Mouse (Mus musculus) testis, adult 2 months (tissue): ENCODE measurements around the gene Fgf11. TPM values are rescaled to one million over a fixed set of nuclear protein-coding genes. Genes with fewer than 3 reads are reported as not detected.

Source experiments
- H3K27ac ChIP-seq: fragments of 200-500 bp; 2 replicates; pipeline ENCODE4 v1.5.1; 2012; ENCODE audit warnings: low read depth, low read length; ENCODE audit not compliant: control insufficient read depth, insufficient read depth
- H3K27me3 ChIP-seq: fragments of 200-500 bp; 2 replicates; pipeline ENCODE4 v1.6.1; 2012; ENCODE audit warnings: mild to moderate bottlenecking, low read length, moderate library complexity; ENCODE audit not compliant: control insufficient read depth, insufficient read depth
- H3K36me3 ChIP-seq: fragments of 200-500 bp; 2 replicates; pipeline ENCODE4 v1.6.1; 2012; ENCODE audit warnings: mild to moderate bottlenecking, low read length; ENCODE audit not compliant: control insufficient read depth, insufficient read depth
- H3K4me1 ChIP-seq: fragments of 200-500 bp; 2 replicates; pipeline ENCODE4 v1.6.1; 2012; ENCODE audit warnings: low read length; ENCODE audit not compliant: control insufficient read depth, insufficient read depth
- H3K4me3 ChIP-seq: fragments of 200-500 bp; 2 replicates; pipeline ENCODE4 v1.5.1; 2012; ENCODE audit warnings: low read depth, mild to moderate bottlenecking, low read length, moderate library complexity, mixed read lengths; ENCODE audit not compliant: control insufficient read depth
- CTCF ChIP-seq: fragments of 200-500 bp; IDR thresholded peaks from 2 replicates; pipeline ENCODE4 v1.5.1; 2012; ENCODE audit warnings: low read depth, mild to moderate bottlenecking, inconsistent platforms, low read length, moderate library complexity; ENCODE audit not compliant: control insufficient read depth, insufficient read depth, insufficient replicate concordance
- POLR2A ChIP-seq: fragments of 200-500 bp; IDR thresholded peaks from 2 replicates; pipeline ENCODE4 v1.6.1; 2012; ENCODE audit warnings: low read depth, mild to moderate bottlenecking, inconsistent platforms, low read length, moderate library complexity; ENCODE audit not compliant: control insufficient read depth
- polyA plus RNA-seq: library from polyadenylated mRNA; depleted of rRNA; stranded (reverse); fragments of >200 nt; gene quantifications from 2 replicates; pipeline ENCODE4 v1.2.3, GENCODE M21; 2012

Gene Fgf11
- polyA plus RNA-seq, 1 experiment: 3.2 TPM

DNA sequence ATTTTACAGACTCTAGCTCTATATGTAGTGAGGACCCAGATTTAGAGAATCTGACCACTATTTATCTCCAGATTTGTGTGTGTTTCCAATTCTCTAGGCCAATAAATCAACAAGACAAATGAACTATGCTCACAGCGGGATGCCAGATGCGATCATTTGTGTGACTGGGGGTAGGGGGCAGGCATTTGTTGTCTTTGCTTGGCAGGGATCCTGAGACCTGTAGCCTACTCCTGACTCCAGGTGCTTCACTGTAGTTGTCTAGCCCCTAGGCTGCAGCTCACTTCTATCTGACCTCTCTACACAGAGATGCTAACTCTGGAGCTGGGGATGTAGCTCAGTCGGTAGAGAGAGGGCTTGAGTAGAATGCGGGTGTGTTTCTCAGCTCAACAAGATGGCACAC lies 19.8 kb downstream of the Fgf11 start:
- no peak for TF ChIP-seq CTCF
- no peak for TF ChIP-seq POLR2A

DNA sequence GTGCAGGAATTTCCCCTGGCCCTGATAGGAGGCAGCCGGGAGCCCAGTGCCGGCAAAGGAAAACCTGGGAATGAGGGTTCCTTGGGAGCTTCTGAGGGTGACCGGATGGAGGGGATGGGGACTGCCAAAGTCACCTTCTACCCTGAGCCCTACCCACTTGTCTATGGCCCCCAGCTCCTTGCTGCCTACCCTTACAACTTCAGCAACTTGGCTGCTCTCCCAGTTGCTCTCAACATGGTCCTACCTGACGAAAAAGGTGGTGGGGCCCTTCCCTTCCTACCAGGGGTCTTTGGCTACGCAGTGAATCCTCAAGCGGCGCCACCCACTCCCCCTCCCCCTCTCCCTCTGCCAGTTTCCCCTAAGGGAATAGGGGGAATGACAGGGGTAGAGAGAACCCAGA lies 22.7 kb downstream of the Fgf11 start:
- H3K36me3 ChIP-seq: no peaks in the 10 kb centered on the region
- no peak overlapping the region for H3K4me3 ChIP-seq
- no peak for TF ChIP-seq CTCF
- TF ChIP-seq POLR2A: no peak
- H3K27ac ChIP-seq: no peak overlapping the region
- H3K4me1 ChIP-seq: peaks cover 11% of the 10 kb centered on the region
- no peaks in the 10 kb centered on the region for H3K27me3 ChIP-seq

More for the DNA sequence above, 19.8 kb downstream of the Fgf11 start:
- Histone ChIP-seq H3K27me3 (no peaks in the 10 kb centered on the region), H3K4me1 (peaks cover 11% of the 10 kb centered on the region), H3K27ac (no peak overlapping the region), H3K36me3 (no peaks in the 10 kb centered on the region), H3K4me3 (no peak overlapping the region)

DNA sequence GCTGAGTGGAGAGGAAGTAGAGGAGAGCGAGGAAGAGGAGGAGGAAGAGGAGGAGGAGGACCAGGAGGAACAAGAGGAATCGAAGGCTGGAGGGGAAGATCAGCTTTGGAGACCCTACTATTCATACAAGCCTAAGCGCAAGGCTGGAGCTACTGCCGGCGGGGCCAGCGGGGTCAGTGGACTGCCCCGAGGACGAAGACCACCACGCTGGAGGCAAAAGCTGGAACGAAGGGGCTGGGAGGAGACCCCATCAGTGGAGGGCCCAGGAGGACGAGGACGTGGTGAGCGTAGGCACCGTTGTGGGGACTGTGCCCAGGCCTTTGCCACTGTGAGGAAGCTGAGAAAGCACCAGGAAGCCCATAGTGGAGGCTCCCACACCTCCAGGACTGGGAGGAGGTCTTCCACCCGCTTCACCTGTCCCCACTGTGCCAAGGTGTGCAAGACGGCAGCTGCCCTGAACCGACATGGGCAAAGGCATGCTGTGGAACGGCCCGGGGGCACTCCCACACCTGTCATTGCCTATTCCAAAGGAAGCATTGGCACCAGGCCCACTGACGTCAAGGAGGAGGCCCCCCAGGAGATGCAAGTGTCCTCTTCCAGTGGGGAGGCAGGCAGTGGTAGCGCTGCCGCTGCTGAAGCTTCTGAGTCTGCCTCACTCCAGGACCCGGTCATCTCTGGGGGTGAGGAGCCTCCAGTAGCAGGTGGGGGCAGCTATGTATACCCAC lies 23.2 kb downstream of the Fgf11 start:
- no peaks in the 10 kb centered on the region for H3K36me3 ChIP-seq
- no peak overlapping the region for H3K27ac ChIP-seq
- H3K4me1 ChIP-seq: peaks cover 11% of the 10 kb centered on the region
- TF ChIP-seq POLR2A (no peak), CTCF (no peak)
- H3K4me3 ChIP-seq: no peak overlapping the region
- H3K27me3 ChIP-seq: no peaks in the 10 kb centered on the region

DNA sequence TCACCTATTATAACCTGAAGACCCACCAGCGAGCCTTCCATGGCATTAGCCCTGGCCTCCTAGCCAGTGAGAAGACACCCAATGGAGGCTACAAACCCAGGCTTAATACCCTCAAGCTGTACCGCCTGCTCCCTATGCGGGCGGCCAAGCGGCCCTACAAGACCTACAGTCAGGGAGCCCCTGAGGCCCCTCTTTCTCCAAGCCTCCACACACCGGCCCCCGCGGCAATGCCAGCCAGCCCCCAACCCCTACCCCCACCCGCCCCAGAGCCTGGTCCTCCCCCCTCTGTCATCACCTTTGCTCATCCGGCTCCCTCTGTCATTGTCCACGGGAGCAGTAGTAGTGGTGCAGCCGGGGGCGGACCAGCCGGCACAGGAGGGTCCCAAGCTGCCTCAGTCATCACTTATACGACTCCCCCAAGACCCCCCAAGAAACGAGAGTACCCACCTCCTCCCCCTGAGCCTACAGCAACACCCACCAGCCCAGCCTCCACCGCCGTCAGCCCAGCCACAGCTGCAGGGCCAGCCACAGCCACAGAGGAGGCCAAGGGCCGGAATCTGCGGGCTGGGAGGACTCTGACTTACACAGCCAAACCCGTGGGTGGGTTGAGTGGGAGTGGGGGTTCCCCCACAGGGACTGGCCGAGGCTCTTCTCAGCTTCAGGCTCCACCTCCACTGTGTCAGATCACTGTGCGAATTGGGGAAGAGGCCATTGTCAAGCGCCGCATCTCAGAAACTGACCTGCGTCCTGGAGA lies 24.0 kb downstream of the Fgf11 start:
- no peak overlapping the region for H3K4me3 ChIP-seq
- no peaks in the 10 kb centered on the region for H3K36me3 ChIP-seq
- TF ChIP-seq POLR2A (no peak), CTCF (no peak)
- no peak overlapping the region for H3K27ac ChIP-seq
- no peaks in the 10 kb centered on the region for H3K27me3 ChIP-seq
- H3K4me1 ChIP-seq: peaks cover 11% of the 10 kb centered on the region

DNA sequence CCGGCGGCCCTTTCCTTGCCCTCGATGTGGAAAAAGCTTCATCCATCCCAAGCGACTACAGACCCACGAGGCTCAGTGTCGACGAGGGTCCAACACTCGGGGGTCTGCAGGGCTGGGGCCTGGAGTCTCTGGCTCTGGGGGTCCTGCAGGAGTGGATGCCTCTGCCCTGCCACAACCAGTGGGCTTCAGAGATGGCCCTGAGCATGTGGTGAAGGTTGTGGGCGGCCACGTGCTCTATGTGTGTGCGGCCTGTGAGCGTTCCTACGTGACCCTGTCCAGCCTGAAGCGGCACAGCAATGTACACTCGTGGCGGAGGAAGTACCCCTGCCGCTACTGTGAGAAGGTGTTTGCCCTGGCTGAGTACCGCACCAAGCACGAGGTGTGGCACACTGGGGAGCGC lies 25.2 kb downstream of the Fgf11 start:
- Histone ChIP-seq H3K27ac (no peak overlapping the region), H3K4me1 (peaks cover 11% of the 10 kb centered on the region), H3K27me3 (no peaks in the 10 kb centered on the region), H3K36me3 (no peaks in the 10 kb centered on the region), H3K4me3 (no peak overlapping the region)
- TF ChIP-seq POLR2A: no peak
- TF ChIP-seq CTCF: no peak

DNA sequence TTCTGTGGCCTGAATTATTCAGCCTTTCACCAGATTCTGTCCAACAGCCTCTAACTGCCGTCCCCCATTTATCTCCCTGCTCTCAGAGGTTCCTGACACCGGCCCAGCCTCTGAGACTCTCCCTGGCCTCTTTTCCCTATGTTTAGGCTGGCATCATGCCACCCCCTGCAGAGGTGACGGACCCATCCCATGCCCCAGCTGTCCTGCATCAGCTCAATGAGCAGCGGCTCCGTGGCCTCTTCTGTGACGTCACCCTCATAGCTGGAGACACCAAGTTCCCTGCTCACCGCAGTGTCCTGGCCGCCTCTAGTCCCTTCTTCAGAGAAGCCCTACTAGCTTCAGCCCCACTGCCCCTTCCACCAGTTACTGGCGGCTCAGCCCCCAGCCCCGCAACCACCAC lies 25.9 kb downstream of the Fgf11 start:
- Histone ChIP-seq H3K36me3 (no peaks in the 10 kb centered on the region), H3K27ac (no peak overlapping the region), H3K4me3 (no peak overlapping the region), H3K27me3 (no peaks in the 10 kb centered on the region), H3K4me1 (peaks cover 11% of the 10 kb centered on the region)
- no peak for TF ChIP-seq POLR2A
- no peak for TF ChIP-seq CTCF

DNA sequence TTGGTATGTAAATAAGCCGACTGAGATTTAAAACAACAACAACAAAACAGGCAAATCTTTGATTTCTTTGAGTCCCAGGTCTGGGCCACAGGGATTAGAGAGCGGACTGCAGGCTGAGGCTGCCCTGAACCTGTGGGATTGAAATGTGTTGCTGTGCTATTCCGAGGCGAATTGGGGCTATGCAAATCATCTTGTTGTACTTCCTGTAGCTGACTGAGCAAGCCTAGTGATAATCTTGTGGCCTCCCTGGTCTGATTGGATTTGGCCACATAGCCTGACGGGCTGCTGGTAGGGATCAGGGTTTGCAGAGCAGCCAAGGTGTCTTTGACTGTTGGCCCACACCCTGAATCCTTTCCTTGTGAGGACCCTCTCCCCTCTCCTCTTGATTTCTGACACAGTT lies 26.7 kb downstream of the Fgf11 start:
- H3K36me3 ChIP-seq: no peaks in the 10 kb centered on the region
- TF ChIP-seq CTCF (no peak), POLR2A (no peak)
- peaks cover 11% of the 10 kb centered on the region for H3K4me1 ChIP-seq
- no peak overlapping the region for H3K27ac ChIP-seq
- no peaks in the 10 kb centered on the region for H3K27me3 ChIP-seq
- H3K4me3 ChIP-seq: no peak overlapping the region
